Mouse (Mus musculus): Measurements from ENCODE around the gene Thop1.

GRCm38 (mm10) chr10:81027331-81027730 is 42.5 kb upstream of the Thop1 start:
- TF ChIP-seq POLR2A (IDR thresholded peaks at IDR 0.05; ENCODE audit: control insufficient read depth, extremely low read depth, insufficient read depth, low read length, poor library complexity) (no peak), CTCF (IDR thresholded peaks at IDR 0.05; ENCODE audit: borderline replicate concordance, control insufficient read depth, extremely low read depth, insufficient read depth, low read length, poor library complexity) (no peak)

Data from thymus, adult 2 months (tissue).